Mouse (Mus musculus): Measurements from ENCODE around the gene Otulinl. TPM values are rescaled to one million over a fixed set of nuclear protein-coding genes. Genes with fewer than 3 reads are reported as not detected.

The Otulinl gene
- total RNA-seq (2012; rRNA removed) = 1.3 and 1.7 TPM in 2 replicates
- total RNA-seq (2014; rRNA removed) = 1.5 and 2.5 TPM in 2 replicates
- 0.84 and 1.3 TPM in 2 replicates for polyA plus RNA-seq (2012; ENCODE audit: insufficient read length, low read depth)

DNA sequence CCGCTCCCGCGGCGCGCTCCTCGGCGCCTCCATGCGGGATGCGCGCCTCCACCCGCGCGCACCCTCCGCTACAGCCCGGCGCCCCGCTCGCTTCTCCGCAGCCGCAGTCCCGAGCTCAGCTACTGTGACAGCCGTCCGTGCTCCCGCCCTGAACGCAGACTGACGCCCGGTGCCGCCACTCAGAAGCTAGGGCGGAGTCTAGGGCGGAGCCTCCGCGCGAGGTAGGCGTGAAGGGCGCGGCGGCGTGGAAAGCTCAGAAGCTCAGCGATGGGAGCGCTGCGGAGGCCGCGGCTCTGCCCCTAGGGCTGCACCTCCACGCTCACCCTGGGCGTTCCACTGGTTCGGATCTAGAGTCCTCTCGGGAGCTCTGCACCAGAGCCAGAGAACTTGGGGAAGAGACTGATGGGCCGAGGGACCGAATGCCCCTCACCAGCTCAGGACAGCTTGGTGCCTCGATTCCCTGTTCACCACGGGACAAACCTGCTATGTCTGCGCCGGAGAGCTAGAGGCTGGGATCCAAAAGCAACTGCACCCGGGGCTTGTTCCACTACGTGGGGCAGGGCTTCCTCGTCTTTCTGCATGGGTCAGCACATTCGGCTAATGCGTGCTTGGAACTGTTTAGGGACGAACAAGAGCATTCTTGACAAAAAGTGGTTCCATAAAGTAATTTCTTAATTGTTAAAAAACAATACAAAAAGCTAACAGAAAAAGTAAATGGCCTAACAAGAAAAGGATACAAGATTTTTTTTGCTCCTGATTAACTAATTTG, at the start of gene Otulinl:
Otulinl (minus strand) TSS at position 161 of the 769 bp plus-strand sequence.
- peaks cover 3 to 9% of the 10 kb centered on the region in 2 experiments for H3K4me1 ChIP-seq (ENCODE audit: control insufficient read depth in 1 of 2, insufficient read depth in 2 of 2)
- dilution Hi-C loops (cut with MboI; ENCODE audit: extremely low pct_ligation_motif_present, extremely low pct_unique_long_range_greater_than_20kb, low sequenced_read_pairs) (no loop called here), in situ Hi-C loops (cut with MboI; ENCODE audit: low pct_ligation_motif_present, low pct_unique_long_range_greater_than_20kb, low sequenced_read_pairs) (no loop called here)
- no peak for TF ChIP-seq HCFC1 (IDR thresholded peaks at IDR 0.05; ENCODE audit: low read depth, low read length)
- no peak for TF ChIP-seq E2F4 (IDR thresholded peaks at IDR 0.05; ENCODE audit: insufficient replicate concordance, low read depth, low read length)
- TF ChIP-seq MEF2A (IDR thresholded peaks at IDR 0.05; ENCODE audit: borderline replicate concordance, low read depth, low read length) = no peak
- TF ChIP-seq PAX5 (IDR thresholded peaks at IDR 0.05; ENCODE audit: low read length) = no peak
- no peak for TF ChIP-seq EP300 (IDR thresholded peaks at IDR 0.05; ENCODE audit: low read length)
- TF ChIP-seq CHD1 (IDR thresholded peaks at IDR 0.05; ENCODE audit: low read depth, low read length) = no peak
- 0 out of 2 replicates have a peak, but pooled peaks have one; percentile 58 for TF ChIP-seq UBTF (IDR thresholded peaks at IDR 0.05; ENCODE audit: low read depth, low read length)
- no peak for TF ChIP-seq ZNF384 (IDR thresholded peaks at IDR 0.05; ENCODE audit: low read depth, low read length)
- TF ChIP-seq SIN3A (IDR thresholded peaks at IDR 0.05; ENCODE audit: low read length) = 0 out of 2 replicates have a peak, but pooled peaks have one; percentile 33
- no peak for TF ChIP-seq ZKSCAN1 (IDR thresholded peaks at IDR 0.05; ENCODE audit: borderline replicate concordance, low read depth, low read length)
- TF ChIP-seq NRF1 (IDR thresholded peaks at IDR 0.05; ENCODE audit: low read depth, low read length) = peak; percentile 76
- no peak for TF ChIP-seq POLR2AphosphoS2 (IDR thresholded peaks at IDR 0.05; ENCODE audit: low read depth, low read length)
- 0 out of 2 replicates have a peak, but pooled peaks have one; percentile 5 for TF ChIP-seq ELF1 (IDR thresholded peaks at IDR 0.05; ENCODE audit: low read depth, low read length)
- TF ChIP-seq CTCF (conservative IDR thresholded peaks at IDR 0.05 in 1 of 2, IDR thresholded peaks at IDR 0.05 in 1 of 2; ENCODE audit: low read depth in 2 of 2, low read length in 2 of 2) = no peak
- TF ChIP-seq RCOR1 (conservative IDR thresholded peaks at IDR 0.05; ENCODE audit: low read depth, low read length) = no peak
- TF ChIP-seq JUN (IDR thresholded peaks at IDR 0.05; ENCODE audit: insufficient read depth, low read depth, low read length) = no peak
- TF ChIP-seq TCF12 (IDR thresholded peaks at IDR 0.05; ENCODE audit: low read depth, low read length) = 0 out of 2 replicates have a peak, but pooled peaks have one; percentile 42
- no peak for TF ChIP-seq IRF4 (IDR thresholded peaks at IDR 0.05; ENCODE audit: low read depth, low read length)
- no peak for TF ChIP-seq TBP (conservative IDR thresholded peaks at IDR 0.05; ENCODE audit: low read depth, low read length)
- no peak for TF ChIP-seq GABPA (IDR thresholded peaks at IDR 0.05; ENCODE audit: insufficient replicate concordance, low read depth, low read length)
- no peak for TF ChIP-seq JUND (conservative IDR thresholded peaks at IDR 0.05; ENCODE audit: low read depth, low read length)
- no peak for TF ChIP-seq USF2 (conservative IDR thresholded peaks at IDR 0.05; ENCODE audit: low read depth, low read length)
- TF ChIP-seq NELFE (IDR thresholded peaks at IDR 0.05; ENCODE audit: low read depth, low read length) = no peak
- TF ChIP-seq MYC (IDR thresholded peaks at IDR 0.05; ENCODE audit: low read depth, low read length) = no peak
- peak; percentile 35; the same call in 1 of the 2 replicates for TF ChIP-seq ZMIZ1 (IDR thresholded peaks at IDR 0.05; ENCODE audit: low read depth, low read length)
- TF ChIP-seq POLR2A (IDR thresholded peaks at IDR 0.05; ENCODE audit: low read depth, low read length) = peak; percentile 51
- no peak for TF ChIP-seq BHLHE40 (IDR thresholded peaks at IDR 0.05; ENCODE audit: low read depth, low read length)
- TF ChIP-seq ZC3H11A (IDR thresholded peaks at IDR 0.05; ENCODE audit: low read depth, low read length) = no peak
- TF ChIP-seq MAX (IDR thresholded peaks at IDR 0.05; ENCODE audit: low read length) = peak; percentile 66; the same call in 1 of the 2 replicates
- 0 out of 2 replicates have a peak, but pooled peaks have one; percentile 48 for TF ChIP-seq MAFK (IDR thresholded peaks at IDR 0.05; ENCODE audit: insufficient replicate concordance, low read length)
- no peak for TF ChIP-seq SMC3 (IDR thresholded peaks at IDR 0.05; ENCODE audit: low read depth, low read length)
- TF ChIP-seq RAD21 (IDR thresholded peaks at IDR 0.05; ENCODE audit: low read depth, low read length) = no peak
- peak; percentile 37; the same call in 1 of the 2 replicates for TF ChIP-seq CHD2 (IDR thresholded peaks at IDR 0.05; ENCODE audit: low read length)
- no peak for TF ChIP-seq USF1 (IDR thresholded peaks at IDR 0.05; ENCODE audit: low read depth, low read length)
- peak; percentile 63; the same call in 1 of the 2 replicates for TF ChIP-seq MXI1 (IDR thresholded peaks at IDR 0.05; ENCODE audit: low read depth, low read length)
- no peak for TF ChIP-seq MAZ (IDR thresholded peaks at IDR 0.05; ENCODE audit: low read depth, low read length)
- no peak for TF ChIP-seq KAT2A (IDR thresholded peaks at IDR 0.05; ENCODE audit: insufficient replicate concordance, low read length)
- no peak for TF ChIP-seq ETS1 (conservative IDR thresholded peaks at IDR 0.05; ENCODE audit: low read depth, low read length)
- peak within 1 kb of the TSS; percentile 75 for H3K4me2 ChIP-seq (ENCODE audit: insufficient read depth, low read depth, poor library complexity, severe bottlenecking)
- H3K79me2 ChIP-seq (replicated peaks; ENCODE audit: control insufficient read depth, extremely low read depth, insufficient read depth, poor library complexity, severe bottlenecking) = no peaks in the 10 kb centered on the region
- H3K27me3 ChIP-seq (replicated peaks) = peaks cover 31% of the 10 kb centered on the region
- DNase-seq (ENCODE audit: extremely low read depth) = peak; percentile 89
- H3K27ac ChIP-seq (ENCODE audit: insufficient read depth, low read depth) = no peak within 1 kb of the TSS
- H3K9me3 ChIP-seq (replicated peaks; ENCODE audit: low read length) = no peaks in the 10 kb centered on the region
- H3K36me3 ChIP-seq (replicated peaks in 1 of 2; ENCODE audit: control insufficient read depth in 1 of 2, insufficient read depth in 1 of 2, low read length in 1 of 2) = no peaks in the 10 kb centered on the region
- peak within 1 kb of the TSS; percentile 39; the same call in 1 of the 2 replicates for H3K9ac ChIP-seq (ENCODE audit: insufficient read depth, low read depth)
- H3K4me3 ChIP-seq (replicated peaks in 1 of 3; ENCODE audit: low read depth in 2 of 3, low read length in 2 of 3, poor library complexity in 1 of 3) = peak within 1 kb of the TSS; percentile 35 to 76 (median 60)
